Mouse (Mus musculus): Measurements from ENCODE around the gene Fgf12. TPM values are rescaled to one million over a fixed set of nuclear protein-coding genes. Genes with fewer than 3 reads are reported as not detected.

The Fgf12 gene
- not detected for total RNA-seq (2023)

GRCm38 (mm10) chr16:28752638-28753118, at the start of gene Fgf12:
Fgf12 (minus strand) TSS chr16:28753068.

Other genes with a start within 250 kb of the Fgf12 start
- not detected for gene Mb21d2, start 176.6 kb upstream of the Fgf12 start, total RNA-seq (2023)

Data from CD8-positive naive resting alpha-beta T cell, adult 57 days (primary cell).